Mouse (Mus musculus): Measurements from ENCODE around the gene Nid1.
"Not testable (repeated sequence)": the region's sequence is repeated elsewhere in the genome, so short reads cannot be mapped to it uniquely, and the experiment has no call there.

The Nid1 gene

DNA sequence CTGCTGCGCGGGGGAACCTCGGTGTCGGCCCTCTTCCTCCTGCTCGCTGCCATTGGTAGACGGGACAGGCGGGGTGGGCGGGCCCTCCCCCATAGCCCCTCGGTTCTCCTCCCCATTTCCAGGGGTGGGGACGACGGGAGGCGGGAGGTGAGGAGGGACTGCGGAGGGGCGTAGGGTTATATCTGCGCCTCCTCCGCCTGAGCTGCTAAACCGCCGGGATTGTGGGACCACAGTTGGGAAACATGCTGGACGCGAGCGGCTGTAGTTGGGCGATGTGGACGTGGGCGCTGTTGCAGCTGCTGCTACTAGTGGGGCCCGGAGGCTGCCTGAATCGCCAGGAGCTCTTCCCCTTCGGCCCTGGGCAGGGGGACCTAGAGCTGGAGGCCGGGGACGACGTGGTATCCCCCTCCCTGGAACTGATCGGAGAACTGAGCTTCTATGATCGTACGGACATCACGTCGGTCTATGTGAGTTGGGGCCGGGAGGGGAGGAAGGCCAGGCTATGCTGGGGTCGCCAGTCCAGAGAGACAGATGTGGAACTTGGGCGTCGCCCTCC, at the start of gene Nid1:
Gene Nid1 (plus strand): TSS at position 92 of the 556 bp plus-strand sequence.
- peak in 1 of 2 experiments; percentile 36 for DNase-seq (ENCODE audit: low spot score in 2 of 2)

- DNase-seq (ENCODE audit: low spot score in 2 of 2), result peak; percentile 50 to 57
Observed at GRCm38 (mm10) chr13:13393228-13394095, 43.9 kb upstream of the Nid1 start, which contains the start of gene Gpr137b. Gene Gpr137b, minus strand, starts transcription at chr13:13394014.

DNA sequence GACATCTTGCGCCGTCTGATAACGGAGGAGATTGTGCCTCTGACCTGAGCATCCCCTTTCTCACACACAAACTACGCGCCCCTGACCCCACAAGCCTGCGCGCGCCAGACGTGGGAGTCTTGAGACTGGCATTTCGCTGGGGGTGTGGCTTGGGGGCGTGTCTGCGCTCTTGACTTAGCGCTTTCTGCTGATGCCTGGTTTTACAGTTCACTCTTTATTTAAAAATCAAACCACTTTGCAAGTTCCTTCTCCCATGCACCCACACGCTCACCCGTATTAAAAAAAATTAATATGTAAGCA, 43.3 kb upstream of the Nid1 start:
- not testable (repeated sequence) for DNase-seq (ENCODE audit: low spot score in 2 of 2)

DNA sequence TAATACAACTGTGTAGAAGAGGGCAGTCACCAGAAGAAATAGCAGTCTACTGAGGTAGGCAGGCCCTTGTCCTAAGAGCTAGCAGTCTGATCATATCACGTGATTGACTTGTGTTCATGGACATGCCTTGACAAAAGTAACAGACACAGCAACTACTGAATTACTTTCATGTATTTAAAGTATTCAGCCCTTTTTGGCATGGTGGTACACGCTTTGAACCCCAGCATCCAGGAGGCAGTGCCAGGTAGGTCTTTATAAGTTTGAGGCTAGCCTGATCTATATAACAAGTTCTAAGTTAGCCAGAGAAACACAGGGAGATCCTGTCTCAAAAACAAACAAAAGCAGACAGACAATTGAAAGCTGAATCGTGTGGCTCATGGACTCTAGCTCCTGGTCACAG, 36.5 kb upstream of the Nid1 start:
- DNase-seq (ENCODE audit: low spot score in 2 of 2), result not testable (repeated sequence)

GRCm38 (mm10) chr13:13402818-13403217, 34.5 kb upstream of the Nid1 start:
- not testable (repeated sequence) for DNase-seq (ENCODE audit: low spot score in 2 of 2)

DNA sequence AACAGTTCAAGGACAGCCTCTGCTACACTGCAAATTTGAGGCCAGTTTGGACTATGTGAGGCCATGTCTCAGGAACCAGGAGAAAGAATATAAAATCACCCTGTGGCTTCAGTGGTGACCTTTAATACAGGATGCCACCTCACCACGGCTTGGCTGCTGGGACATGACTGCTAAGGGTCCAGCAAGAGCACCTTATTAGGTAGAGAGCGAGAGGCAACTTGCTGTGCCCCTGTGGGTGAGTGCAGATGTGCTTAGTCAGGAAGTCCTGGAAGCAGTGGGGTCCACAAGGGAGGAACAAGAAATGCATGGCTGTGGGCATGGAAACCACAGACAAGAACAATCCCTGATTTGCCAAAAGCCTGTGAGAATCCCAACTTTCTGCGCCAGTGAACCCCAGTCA, 34.0 kb upstream of the Nid1 start:
- DNase-seq (ENCODE audit: low spot score in 2 of 2), result not testable (repeated sequence)

GRCm38 (mm10) chr13:13403839-13404238, 33.5 kb upstream of the Nid1 start:
- DNase-seq (ENCODE audit: low spot score in 2 of 2), result not testable (repeated sequence)

DNA sequence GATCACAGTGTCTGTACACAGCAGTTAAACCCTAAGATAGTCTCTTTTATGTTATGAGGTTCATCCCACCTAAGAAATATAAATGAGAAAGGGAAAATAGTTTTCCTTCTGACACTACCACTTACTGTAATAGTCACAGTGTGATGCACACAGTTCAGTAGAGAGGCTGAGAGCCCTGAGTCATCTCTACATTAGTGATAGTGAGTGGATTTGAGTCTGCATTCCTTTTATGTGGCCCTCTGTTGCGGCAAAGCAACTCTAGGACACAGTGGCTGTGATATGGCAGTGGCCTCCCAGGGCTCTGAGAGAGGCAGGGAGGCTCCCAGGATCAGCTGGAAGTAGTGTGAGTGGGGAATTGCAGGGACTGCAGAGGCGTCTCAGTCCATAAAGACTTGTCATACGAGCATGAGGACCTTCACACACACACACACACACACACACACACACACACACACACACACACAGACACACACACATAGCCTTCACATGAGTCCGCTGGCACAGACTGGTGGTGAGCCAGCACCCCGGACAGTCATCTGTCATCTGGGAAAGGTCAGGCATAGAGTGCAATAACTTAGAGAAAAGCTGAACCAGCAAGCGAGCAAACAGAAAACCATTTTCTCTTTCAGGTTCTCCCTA, 32.7 kb upstream of the Nid1 start:
- not testable (repeated sequence) for DNase-seq (ENCODE audit: low spot score in 2 of 2)

GRCm38 (mm10) chr13:13405511-13405910, 31.8 kb upstream of the Nid1 start:
- not testable (repeated sequence) for DNase-seq (ENCODE audit: low spot score in 2 of 2)

GRCm38 (mm10) chr13:13414206-13414605, 23.1 kb upstream of the Nid1 start:
- no peak for DNase-seq (ENCODE audit: low spot score in 2 of 2)

GRCm38 (mm10) chr13:13415120-13416006, 22.0 kb upstream of the Nid1 start:
- DNase-seq (ENCODE audit: low spot score in 2 of 2), result peak; percentile 28 to 62

DNA sequence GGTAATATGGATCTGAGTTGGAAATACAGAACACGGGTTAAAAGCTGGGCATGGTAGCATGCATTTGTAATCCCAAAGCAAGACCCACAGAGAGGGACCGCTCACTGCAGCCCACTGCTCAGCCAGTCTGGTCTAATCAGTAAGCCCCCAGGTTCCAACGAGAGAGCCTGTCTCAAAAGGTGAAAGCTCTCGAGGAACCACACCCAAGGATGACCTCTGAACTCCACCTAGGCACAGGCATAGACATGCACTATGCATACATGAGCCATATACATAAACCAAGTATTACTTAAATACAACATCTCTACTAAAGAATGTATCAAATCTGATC, 21.4 kb upstream of the Nid1 start:
- not testable (repeated sequence) for DNase-seq (ENCODE audit: low spot score in 2 of 2)

GRCm38 (mm10) chr13:13418859-13419258, 18.5 kb upstream of the Nid1 start:
- DNase-seq (ENCODE audit: low spot score in 2 of 2), result not testable (repeated sequence)

- DNase-seq (ENCODE audit: low spot score in 2 of 2), result not testable (repeated sequence)
Observed at GRCm38 (mm10) chr13:13423301-13423700, 14.1 kb upstream of the Nid1 start.

DNA sequence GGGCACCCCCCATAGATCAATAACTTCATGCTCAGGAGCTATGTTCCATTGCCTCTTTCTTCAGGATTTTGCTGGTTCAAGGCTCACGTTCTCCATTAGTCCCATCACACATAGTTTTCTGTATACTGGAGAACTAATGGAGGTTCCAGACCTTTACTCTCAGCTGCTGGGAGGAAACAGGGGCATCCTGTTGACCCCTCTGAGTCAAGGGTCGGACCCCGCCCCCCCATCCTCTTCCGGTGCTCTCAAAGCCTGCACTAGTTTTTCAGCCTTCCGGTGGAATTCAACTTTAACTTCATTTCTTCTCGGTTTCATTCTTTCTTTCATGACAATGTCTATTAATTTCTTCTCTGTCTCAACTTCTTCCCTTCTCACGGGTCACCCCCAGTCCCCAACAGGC, 1.2 kb upstream of the Nid1 start:
- DNase-seq (ENCODE audit: low spot score in 2 of 2), result not testable (repeated sequence)

GRCm38 (mm10) chr13:13438112-13438953, 982 bp downstream of the Nid1 start:
- DNase-seq (ENCODE audit: low spot score in 2 of 2), result not testable (repeated sequence)

- not testable (repeated sequence) for DNase-seq (ENCODE audit: low spot score in 2 of 2)
Observed at GRCm38 (mm10) chr13:13445601-13446000, 8.2 kb downstream of the Nid1 start.

DNA sequence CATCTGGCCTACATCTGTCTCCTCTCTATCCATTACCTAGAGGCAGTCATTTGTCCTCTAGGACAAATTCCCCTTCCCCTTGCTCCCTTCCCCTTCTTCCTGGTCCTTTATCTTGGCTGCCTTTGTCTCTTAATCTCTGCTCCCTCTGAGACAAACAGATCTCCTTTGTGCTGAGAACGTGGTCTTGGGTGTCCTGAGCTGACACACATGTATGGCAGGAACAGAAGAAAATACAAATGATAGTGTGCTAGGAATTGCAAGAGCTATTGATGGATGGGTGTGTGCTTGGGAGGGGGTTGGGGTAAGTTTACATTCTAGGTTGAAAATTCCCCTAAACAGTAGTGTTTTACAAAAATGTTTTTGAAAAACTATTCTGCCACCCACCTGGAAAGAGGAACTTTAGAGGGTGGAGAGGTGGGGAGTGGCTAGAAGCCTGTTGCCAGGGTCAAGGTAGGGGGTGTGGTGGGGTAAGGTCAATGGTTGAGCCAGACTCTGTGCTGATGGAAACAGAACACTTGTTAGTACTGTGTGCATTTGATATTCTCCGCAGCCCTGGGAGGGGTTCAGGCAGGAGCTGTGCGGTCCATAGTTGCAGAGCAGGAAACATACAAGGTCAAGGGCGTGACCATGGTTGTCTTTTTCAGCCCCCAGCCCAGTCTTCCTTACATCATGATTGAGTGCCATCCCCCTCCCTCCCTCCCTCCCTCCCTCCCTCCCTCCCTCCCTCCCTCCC, 9.5 kb downstream of the Nid1 start:
- DNase-seq (ENCODE audit: low spot score in 2 of 2), result not testable (repeated sequence)

DNA sequence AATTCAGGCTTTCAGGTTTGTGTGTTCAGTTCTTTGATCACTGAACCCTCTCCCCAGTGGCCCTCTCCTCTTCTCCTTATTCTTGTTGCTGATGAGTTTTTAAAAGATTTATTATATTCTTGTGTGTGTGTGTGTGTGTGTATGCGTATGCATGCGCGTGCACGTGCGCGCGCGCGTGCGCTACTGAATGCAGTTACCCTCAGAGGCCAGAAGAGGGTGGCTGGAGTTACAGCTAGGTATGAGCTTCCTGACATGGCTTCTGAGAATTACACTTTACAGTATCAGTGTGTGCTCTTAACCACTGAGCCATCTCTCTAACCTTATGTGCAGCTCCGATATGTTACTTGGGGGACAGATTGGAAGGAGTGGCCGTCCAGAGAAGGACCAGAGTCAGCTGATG, 12.6 kb downstream of the Nid1 start:
- not testable (repeated sequence) for DNase-seq (ENCODE audit: low spot score in 2 of 2)

DNA sequence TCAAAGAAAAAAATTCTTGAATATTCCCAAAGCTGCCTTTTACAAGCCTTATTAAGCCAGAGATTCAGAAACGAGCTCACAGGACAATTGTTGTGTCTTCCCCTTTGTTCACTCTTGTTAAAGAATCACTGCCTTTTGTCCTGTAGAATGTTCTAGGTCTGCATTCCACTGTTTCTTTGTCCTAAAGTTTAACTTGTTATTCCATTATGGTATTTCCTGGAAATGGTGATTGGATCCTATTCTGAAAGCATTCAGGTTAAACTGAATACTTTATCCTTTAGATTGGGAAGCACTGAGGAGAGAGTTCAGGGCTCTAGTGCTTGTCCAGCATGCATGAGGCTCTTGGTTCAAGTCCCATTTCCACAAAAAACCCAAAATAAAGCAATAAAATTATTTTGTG, 13.6 kb downstream of the Nid1 start:
- not testable (repeated sequence) for DNase-seq (ENCODE audit: low spot score in 2 of 2)

All from urinary bladder, postnatal 36 days (tissue).